Comparison of ENCODE assay signal across 1 mouse cellular context in genomic region chr9:52175257-52175859, GRCm38 (mm10).
TF ChIP-seq lines count a peak whose summit lies in the region.

No protein-coding gene starts in this region.

TF ChIP-seq in MEL, 35 proteins besides CTCF, POLR2A, EP300 and RAD21 (continued from another document):
- TF ChIP-seq E2F4 (IDR thresholded peaks at IDR 0.05; ENCODE audit: borderline replicate concordance, low read depth, low read length) = no peak
- peak; percentile 70 for TF ChIP-seq GATA1 (IDR thresholded peaks at IDR 0.05; ENCODE audit: low read depth, low read length)
- TF ChIP-seq MYC (IDR thresholded peaks at IDR 0.05; ENCODE audit: low read depth, low read length) = peak; percentile 52; the same call in 1 of the 2 replicates
- peak; percentile 70 for TF ChIP-seq SIN3A (IDR thresholded peaks at IDR 0.05; ENCODE audit: low read length)
- no peak for TF ChIP-seq USF1 (IDR thresholded peaks at IDR 0.05; ENCODE audit: low read depth, low read length)
- TF ChIP-seq UBTF (IDR thresholded peaks at IDR 0.05; ENCODE audit: borderline replicate concordance, insufficient read depth, low read depth, low read length) = no peak
- TF ChIP-seq HCFC1 (IDR thresholded peaks at IDR 0.05; ENCODE audit: low read depth, low read length) = 0 out of 2 replicates have a peak, but pooled peaks have one; percentile 15
TF ChIP-seq in MEL: peak in this region for 18.
